Mouse (Mus musculus): ENCODE measurements at regions not wholly inside any gene's neighbourhood (a gene's known extent, or its start where the extent isn't known, plus 50 kb on each side); places are given as distances from the start of the nearest gene placed in this dataset.

- TF ChIP-seq POLR2A (IDR thresholded peaks at IDR 0.05; ENCODE audit: borderline replicate concordance, extremely low read depth, insufficient read depth, insufficient read length, poor library complexity, severe bottlenecking): no peak
- TF ChIP-seq CTCF (IDR thresholded peaks at IDR 0.05; ENCODE audit: borderline replicate concordance, extremely low read depth, insufficient read depth, insufficient read length): no peak
Observed at GRCm38 (mm10) chr1:122667619-122668018, 1099.8 kb upstream of the Ddx18 start.
